Mouse (Mus musculus) retina, embryonic 14.5 days (tissue): ENCODE data around the gene Gm21663.
"Not testable (repeated sequence)": the region's sequence is repeated elsewhere in the genome, so short reads cannot be mapped to it uniquely, and the experiment has no call there.

Experiments used
- DNase-seq: peaks from one replicate; pipeline ENCODE4 v3.0.0-alpha.2; 2015; ENCODE audit warnings: low spot score

Gm21663 gene

DNA sequence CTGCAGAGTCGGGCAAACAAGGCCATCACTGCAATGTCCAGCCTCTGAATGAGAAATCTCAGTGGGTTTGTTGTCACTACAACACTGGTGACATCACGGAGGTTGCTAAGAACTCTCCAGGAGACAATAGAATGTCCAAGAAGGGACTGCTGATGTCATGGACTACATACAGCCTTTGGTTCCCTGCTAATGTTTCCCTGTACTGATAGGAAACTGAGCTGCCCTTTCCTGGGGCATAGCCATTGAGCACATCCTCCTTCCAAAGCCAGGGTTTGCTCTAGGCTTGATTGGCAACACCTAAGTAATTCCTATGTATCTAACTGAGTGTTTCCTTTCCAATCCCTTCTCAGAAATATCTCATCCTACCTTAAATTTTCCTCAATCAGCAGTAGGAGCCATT, at the start of gene Gm21663:
Gm21663 (minus strand) TSS at position 101 of the 400 bp plus-strand sequence.
- not testable (repeated sequence) for DNase-seq

- not testable (repeated sequence) for DNase-seq
Observed at GRCm38 (mm10) chr5:25988550-25988949, 46.4 kb upstream of the Gm21663 start, which contains the start of gene Gm21698. Gm21698 (minus strand) TSS chr5:25988650.

DNA sequence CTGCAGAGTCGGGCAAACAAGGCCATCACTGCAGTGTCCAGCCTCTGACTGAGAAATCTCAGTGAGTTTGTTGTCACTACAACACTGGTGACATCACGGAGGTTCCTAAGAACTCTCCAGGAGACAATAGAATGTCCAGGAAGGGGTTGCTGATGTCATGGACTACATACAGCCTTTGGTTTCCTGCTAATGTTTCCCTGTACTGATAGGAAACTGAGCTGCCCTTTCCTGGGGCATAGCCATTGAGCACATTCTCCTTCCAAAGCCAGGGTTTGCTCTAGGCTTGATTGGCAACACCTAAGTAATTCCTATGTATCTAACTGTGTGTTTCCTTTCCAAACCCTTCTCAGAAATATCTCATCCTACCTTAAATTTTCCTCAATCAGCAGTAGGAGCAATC, 30.4 kb upstream of the Gm21663 start, which contains the start of gene Gm21680:
Gm21680 (minus strand) TSS at position 101 of the 400 bp plus-strand sequence.
- DNase-seq, result not testable (repeated sequence)

GRCm38 (mm10) chr5:25957050-25957449, 14.9 kb upstream of the Gm21663 start:
- not testable (repeated sequence) for DNase-seq

GRCm38 (mm10) chr5:25956611-25957010, 14.4 kb upstream of the Gm21663 start:
- peak; percentile 32 for DNase-seq

GRCm38 (mm10) chr5:25954317-25954716, 12.1 kb upstream of the Gm21663 start, which contains the start of gene Gm21671:
Gm21671 (minus strand) TSS chr5:25954417.
- DNase-seq, result not testable (repeated sequence)

DNA sequence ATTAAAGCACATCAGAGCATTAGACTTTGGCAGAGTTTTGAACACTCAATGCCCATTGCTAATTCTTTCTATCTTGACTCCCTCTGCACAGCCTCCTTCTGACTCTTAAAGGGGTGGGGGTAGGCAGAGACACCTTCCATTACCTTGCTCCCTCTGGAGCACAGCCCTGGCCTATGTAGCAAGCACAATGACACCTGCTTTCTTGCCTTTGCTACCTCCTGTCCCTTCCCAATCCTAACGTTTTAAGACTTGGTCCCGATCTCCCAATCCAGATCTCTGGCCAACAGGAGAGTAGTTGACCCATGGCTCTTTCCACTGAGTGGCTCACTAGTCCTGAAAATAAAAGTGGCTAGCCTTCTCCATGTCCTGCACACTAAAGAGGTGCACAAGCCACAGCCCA, 3.2 kb upstream of the Gm21663 start:
- not testable (repeated sequence) for DNase-seq

- DNase-seq, result no peak
Observed at GRCm38 (mm10) chr5:25891321-25891720, 50.9 kb downstream of the Gm21663 start.

GRCm38 (mm10) chr5:25889746-25890382, 52.3 kb downstream of the Gm21663 start:
- no peak for DNase-seq

DNA sequence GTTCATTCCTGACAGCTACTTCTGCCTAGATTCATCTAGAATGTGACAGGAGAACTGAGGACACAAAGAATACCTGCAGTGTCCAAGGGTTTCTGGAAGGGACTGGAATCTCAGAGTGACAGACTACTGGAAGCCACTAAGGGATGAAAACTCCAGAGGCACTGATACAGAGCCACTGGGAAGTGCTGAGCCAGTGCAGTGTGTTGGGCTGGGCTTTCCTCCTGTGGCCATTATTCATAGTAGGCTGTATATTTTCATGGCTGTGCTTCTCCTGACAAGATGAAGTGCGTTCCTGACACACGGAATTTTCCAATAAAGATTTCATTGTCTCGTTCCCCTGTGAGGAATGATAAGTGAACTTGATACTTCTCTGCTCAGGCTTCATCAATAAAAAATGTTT, 55.5 kb downstream of the Gm21663 start:
- DNase-seq, result no peak
